Mouse (Mus musculus) stomach, postnatal 0 days (tissue): ENCODE data around the gene Dnttip1. TPM values are rescaled to one million over a fixed set of nuclear protein-coding genes. Genes with fewer than 3 reads are reported as not detected.

Experiments
- ATAC-seq: fragments of 200-750 bp; cut with Nextera tagmentation; 2 replicates; pipeline ENCODE4 v1.8.0; 2017; ENCODE audit not compliant: low FRiP score, low TSS enrichment
- DNase-seq: peaks from one replicate; pipeline ENCODE4 v3.0.0-alpha.2; 2016; ENCODE audit warnings: low spot score
- H3K27ac ChIP-seq: fragments of 300-500 bp; sonication (generic); replicated peaks from 2 replicates; pipeline ENCODE4 v1.5.1; 2014; ENCODE audit warnings: mild to moderate bottlenecking, control low read depth
- H3K27me3 ChIP-seq: fragments of 300-500 bp; sonication (generic); 2 replicates; pipeline ENCODE4 v1.6.1; 2014; ENCODE audit warnings: low read length; ENCODE audit not compliant: control insufficient read depth, insufficient read depth
- H3K36me3 ChIP-seq: fragments of 300-500 bp; sonication (generic); 2 replicates; pipeline ENCODE4 v1.6.1; 2014; ENCODE audit warnings: low read length, mixed read lengths; ENCODE audit not compliant: control insufficient read depth, insufficient read depth
- H3K4me1 ChIP-seq: fragments of 300-500 bp; sonication (generic); replicated peaks from 2 replicates; pipeline ENCODE4 v1.6.1; 2014; ENCODE audit warnings: antibody characterized with exemption; ENCODE audit not compliant: control insufficient read depth, insufficient read depth
- H3K4me2 ChIP-seq: fragments of 300-500 bp; sonication (generic); replicated peaks from 2 replicates; pipeline ENCODE4 v1.6.1; 2014; ENCODE audit warnings: low read depth, mild to moderate bottlenecking, control low read depth, moderate library complexity
- H3K4me3 ChIP-seq: fragments of 300-500 bp; sonication (generic); 2 replicates; pipeline ENCODE4 v1.5.1; 2014; ENCODE audit warnings: low read depth, low read length, control low read depth
- H3K9ac ChIP-seq: fragments of 300-500 bp; sonication (generic); 2 replicates; pipeline ENCODE4 v1.6.1; 2014; ENCODE audit warnings: mild to moderate bottlenecking, low read length, control low read depth, mixed read lengths
- H3K9me3 ChIP-seq: fragments of 300-500 bp; sonication (generic); 2 replicates; pipeline ENCODE4 v1.6.1; 2016; ENCODE audit warnings: low read length; ENCODE audit not compliant: control insufficient read depth
- CTCF ChIP-seq: IDR thresholded peaks from 2 replicates; pipeline ENCODE4 v1.5.1; 2016; ENCODE audit warnings: antibody characterized with exemption, low read depth, mild to moderate bottlenecking, moderate library complexity
- EP300 ChIP-seq: optimal IDR thresholded peaks from 2 replicates; pipeline ENCODE3; 2016; ENCODE audit warnings: antibody characterized with exemption
- WGBS: fragments of 180-500 bp; shearing (Covaris S2); extraction: QIAGEN DNeasy Blood & Tissue Kit; methylation state at CpG from one replicate; pipeline ENCODE4 v1.1.7; 2014; 5-methylcytosine and 5-hydroxymethylcytosine counted together
- polyA plus RNA-seq: library from polyadenylated mRNA; unstranded; fragments of >200 nt; fragmentation: Nextera tagmentation; extraction: Ambion mirVana; gene quantifications from 2 replicates; pipeline ENCODE4 v1.2.1, GENCODE M21; 2015

Gene Dnttip1
- polyA plus RNA-seq, 1 experiment from 2014 or later = 38.0 TPM

- WGBS = 54% methylated on average over 4 of the region's 4 CpGs
- Histone ChIP-seq H3K9ac (no peak overlapping the region), H3K4me3 (no peak overlapping the region), H3K9me3 (no peaks in the 10 kb centered on the region), H3K4me1 (no peaks in the 10 kb centered on the region), H3K36me3 (peaks cover 17% of the 10 kb centered on the region), H3K27ac (no peak overlapping the region), H3K4me2 (no peak overlapping the region), H3K27me3 (no peaks in the 10 kb centered on the region)
- ATAC-seq (no peak), DNase-seq (no peak)
- TF ChIP-seq EP300 (no peak), CTCF (no peak)
Observed at GRCm38 (mm10) chr2:164790451-164790850, 44.7 kb downstream of the Dnttip1 start.

- ATAC-seq (no peak), DNase-seq (no peak)
- Histone ChIP-seq H3K4me3 (no peak overlapping the region), H3K9ac (no peak overlapping the region), H3K36me3 (peaks cover 17% of the 10 kb centered on the region), H3K27me3 (no peaks in the 10 kb centered on the region), H3K27ac (no peak overlapping the region), H3K4me2 (no peak overlapping the region), H3K4me1 (no peaks in the 10 kb centered on the region), H3K9me3 (no peaks in the 10 kb centered on the region)
- 87% methylated on average over 18 of the region's 18 CpGs for WGBS
- TF ChIP-seq CTCF (no peak), EP300 (no peak)
Observed at GRCm38 (mm10) chr2:164791841-164792261, 46.1 kb downstream of the Dnttip1 start.

- no peak overlapping the region for H3K4me3 ChIP-seq
- H3K4me1 ChIP-seq = no peaks in the 10 kb centered on the region
- H3K36me3 ChIP-seq = peaks cover 17% of the 10 kb centered on the region
- H3K27ac ChIP-seq = no peak overlapping the region
- H3K9me3 ChIP-seq = no peaks in the 10 kb centered on the region
- H3K9ac ChIP-seq = no peak overlapping the region
- H3K27me3 ChIP-seq = no peaks in the 10 kb centered on the region
- DNase-seq (no peak), ATAC-seq (no peak)
- H3K4me2 ChIP-seq = no peak overlapping the region
- WGBS = 86% methylated on average over 12 of the region's 12 CpGs
- TF ChIP-seq CTCF = no peak
- TF ChIP-seq EP300 = no peak
Observed at GRCm38 (mm10) chr2:164792400-164793190, 46.8 kb downstream of the Dnttip1 start.

- DNase-seq (peak; percentile 67), ATAC-seq (no peak; the same call in 1 of the 2 replicates)
- Histone ChIP-seq H3K36me3 (peaks cover 21% of the 10 kb centered on the region), H3K4me2 (no peak overlapping the region), H3K9me3 (no peaks in the 10 kb centered on the region), H3K4me3 (no peak overlapping the region), H3K4me1 (no peaks in the 10 kb centered on the region), H3K27me3 (no peaks in the 10 kb centered on the region), H3K27ac (no peak overlapping the region), H3K9ac (no peak overlapping the region)
- TF ChIP-seq CTCF = peak; percentile 82
- TF ChIP-seq EP300 = no peak
- 80% methylated on average over 3 of the region's 3 CpGs for WGBS
Observed at GRCm38 (mm10) chr2:164793236-164793635, 47.5 kb downstream of the Dnttip1 start.

- Histone ChIP-seq H3K4me1 (no peaks in the 10 kb centered on the region), H3K4me3 (no peak overlapping the region), H3K27me3 (no peaks in the 10 kb centered on the region), H3K36me3 (peaks cover 21% of the 10 kb centered on the region), H3K9me3 (no peaks in the 10 kb centered on the region), H3K27ac (no peak overlapping the region), H3K9ac (no peak overlapping the region), H3K4me2 (no peak overlapping the region)
- ATAC-seq (0 out of 2 replicates have a peak, but pooled peaks have one; percentile 24), DNase-seq (no peak)
- TF ChIP-seq CTCF = peak; percentile 41
- TF ChIP-seq EP300 = no peak
- 82% methylated on average over 2 of the region's 2 CpGs for WGBS
Observed at GRCm38 (mm10) chr2:164793772-164794171, 48.0 kb downstream of the Dnttip1 start.

- no peak overlapping the region for H3K4me3 ChIP-seq
- peak; percentile 45 for ATAC-seq
- TF ChIP-seq CTCF = peak; percentile 91
- TF ChIP-seq EP300 = no peak
- 25% methylated on average over 5 of the region's 5 CpGs for WGBS
- H3K9me3 ChIP-seq = no peaks in the 10 kb centered on the region
- no peak overlapping the region for H3K27ac ChIP-seq
- no peaks in the 10 kb centered on the region for H3K27me3 ChIP-seq
- H3K9ac ChIP-seq = no peak overlapping the region
- peak; percentile 86 for DNase-seq
- H3K4me2 ChIP-seq = no peak overlapping the region
- H3K36me3 ChIP-seq = peaks cover 21% of the 10 kb centered on the region
- no peaks in the 10 kb centered on the region for H3K4me1 ChIP-seq
Observed at GRCm38 (mm10) chr2:164794293-164794692, 48.5 kb downstream of the Dnttip1 start.
